Mouse (Mus musculus) gastrocnemius, postnatal 14 days (tissue): ENCODE measurements around the gene Slc9a9. TPM values are rescaled to one million over a fixed set of nuclear protein-coding genes. Genes with fewer than 3 reads are reported as not detected.

ENCODE experiments used
- DNase-seq: peaks from one replicate; pipeline ENCODE4 v3.0.0; 2021; ENCODE audit warnings: mixed read lengths
- intact Hi-C: fragments of 180-260 bp; cut with DNase I; formaldehyde crosslinking; loops from one replicate; pipeline ENCODE4 v1.15.1; 2025; ENCODE audit warnings: low total_unique reads
- total RNA-seq, 2 experiments: library from RNA; stranded (reverse); gene quantifications; 2 replicates each; pipeline ENCODE4 v1.2.3; 2021

The Slc9a9 gene
- total RNA-seq, 2 experiments from 2014 or later, result 2.5 to 3.1 TPM

GRCm38 (mm10) chr9:94773357-94773756 lies 103.6 kb downstream of the Slc9a9 start:
- intact Hi-C loops, result no loop called here

GRCm38 (mm10) chr9:94788261-94788660 lies 118.6 kb downstream of the Slc9a9 start:
- intact Hi-C loops, result no loop called here
- no peak for DNase-seq

More at GRCm38 (mm10) chr9:94773357-94773756, 103.6 kb downstream of the Slc9a9 start:
- DNase-seq, result no peak

GRCm38 (mm10) chr9:94790966-94791365 lies 121.3 kb downstream of the Slc9a9 start:
- no peak for DNase-seq
- intact Hi-C loops, result no loop called here

GRCm38 (mm10) chr9:94803073-94803472 lies 133.4 kb downstream of the Slc9a9 start:
- no peak for DNase-seq
- intact Hi-C loops, result no loop called here

GRCm38 (mm10) chr9:94805506-94805905 lies 135.8 kb downstream of the Slc9a9 start:
- intact Hi-C loops, result no loop called here
- DNase-seq, result no peak

GRCm38 (mm10) chr9:94815518-94815917 lies 145.8 kb downstream of the Slc9a9 start:
- no peak for DNase-seq
- intact Hi-C loops, result no loop called here

- intact Hi-C loops, result no loop called here
- no peak for DNase-seq
Observed at GRCm38 (mm10) chr9:94821268-94821667, 151.6 kb downstream of the Slc9a9 start.

- no peak for DNase-seq
Observed at GRCm38 (mm10) chr9:94833836-94834235, 164.1 kb downstream of the Slc9a9 start.

GRCm38 (mm10) chr9:94837384-94837783 lies 167.7 kb downstream of the Slc9a9 start:
- intact Hi-C loops, result no loop called here
- no peak for DNase-seq

More at GRCm38 (mm10) chr9:94833836-94834235, 164.1 kb downstream of the Slc9a9 start:
- intact Hi-C loops, result no loop called here

- intact Hi-C loops, result no loop called here
- DNase-seq, result no peak
Observed at GRCm38 (mm10) chr9:94838479-94839031, 168.8 kb downstream of the Slc9a9 start.

GRCm38 (mm10) chr9:94839204-94839603 lies 169.5 kb downstream of the Slc9a9 start:
- intact Hi-C loops, result no loop called here
- no peak for DNase-seq

- intact Hi-C loops, result no loop called here
Observed at GRCm38 (mm10) chr9:94840398-94840797, 170.7 kb downstream of the Slc9a9 start.

GRCm38 (mm10) chr9:94840972-94841371 lies 171.3 kb downstream of the Slc9a9 start:
- no peak for DNase-seq
- intact Hi-C loops, result no loop called here

More at GRCm38 (mm10) chr9:94840398-94840797, 170.7 kb downstream of the Slc9a9 start:
- no peak for DNase-seq

- DNase-seq, result no peak
- intact Hi-C loops, result no loop called here
Observed at GRCm38 (mm10) chr9:94844176-94844575, 174.5 kb downstream of the Slc9a9 start.

- intact Hi-C loops, result no loop called here
- DNase-seq, result no peak
Observed at GRCm38 (mm10) chr9:94847624-94848023, 177.9 kb downstream of the Slc9a9 start.

- intact Hi-C loops, result no loop called here
Observed at GRCm38 (mm10) chr9:94851550-94851949, 181.8 kb downstream of the Slc9a9 start.

GRCm38 (mm10) chr9:94856093-94856492 lies 186.4 kb downstream of the Slc9a9 start:
- intact Hi-C loops, result no loop called here

More at GRCm38 (mm10) chr9:94851550-94851949, 181.8 kb downstream of the Slc9a9 start:
- no peak for DNase-seq

GRCm38 (mm10) chr9:94868557-94868956 lies 198.8 kb downstream of the Slc9a9 start:
- intact Hi-C loops, result no loop called here
- DNase-seq, result no peak

More at GRCm38 (mm10) chr9:94856093-94856492, 186.4 kb downstream of the Slc9a9 start:
- no peak for DNase-seq

- intact Hi-C loops, result no loop called here
- DNase-seq, result no peak
Observed at GRCm38 (mm10) chr9:94869023-94869799, 199.5 kb downstream of the Slc9a9 start.

- intact Hi-C loops, result no loop called here
- DNase-seq, result no peak
Observed at GRCm38 (mm10) chr9:94882517-94882916, 212.8 kb downstream of the Slc9a9 start.

GRCm38 (mm10) chr9:94883435-94883834 lies 213.7 kb downstream of the Slc9a9 start:
- DNase-seq, result no peak
- intact Hi-C loops, result no loop called here
